Mouse (Mus musculus) midbrain, embryonic 12.5 days (tissue): ENCODE measurements around the gene Sec22a. TPM values are rescaled to one million over a fixed set of nuclear protein-coding genes. Genes with fewer than 3 reads are reported as not detected.
A peak's percentile ranks its signal among the peaks of the same experiment; 100 is the strongest.

Experiments used
- ATAC-seq: fragments of 200-750 bp; cut with Nextera tagmentation; 2 replicates; pipeline ENCODE4 v1.8.0; 2017; ENCODE audit warnings: low read depth, moderate TSS enrichment, moderate library complexity; ENCODE audit not compliant: low FRiP score
- H3K27ac ChIP-seq: fragments of 300-500 bp; sonication (generic); replicated peaks from 2 replicates; pipeline ENCODE4 v1.5.1; 2016; ENCODE audit warnings: mild to moderate bottlenecking
- H3K27me3 ChIP-seq: fragments of 300-500 bp; sonication (generic); 2 replicates; pipeline ENCODE4 v1.6.1; 2016; ENCODE audit warnings: mild to moderate bottlenecking
- H3K36me3 ChIP-seq: fragments of 300-500 bp; sonication (generic); 2 replicates; pipeline ENCODE4 v1.6.1; 2016
- H3K4me1 ChIP-seq: fragments of 300-500 bp; sonication (generic); 2 replicates; pipeline ENCODE4 v1.6.1; 2016
- H3K4me2 ChIP-seq: fragments of 300-500 bp; sonication (generic); replicated peaks from 2 replicates; pipeline ENCODE4 v1.6.1; 2016; ENCODE audit warnings: mild to moderate bottlenecking, moderate library complexity
- H3K4me3 ChIP-seq: fragments of 300-500 bp; sonication (generic); 2 replicates; pipeline ENCODE4 v1.5.1; 2016; ENCODE audit warnings: mild to moderate bottlenecking
- H3K9ac ChIP-seq: fragments of 300-500 bp; sonication (generic); replicated peaks from 2 replicates; pipeline ENCODE4 v1.6.1; 2016; ENCODE audit warnings: mild to moderate bottlenecking, moderate library complexity
- H3K9me3 ChIP-seq: fragments of 300-500 bp; sonication (generic); 2 replicates; pipeline ENCODE4 v1.6.1; 2016; ENCODE audit warnings: mild to moderate bottlenecking
- WGBS: fragments of 180-500 bp; shearing (Covaris S2); methylation state at CpG from one replicate; pipeline ENCODE4 v1.1.7; 2016; 5-methylcytosine and 5-hydroxymethylcytosine counted together
- polyA plus RNA-seq: library from polyadenylated mRNA; unstranded; fragments of >200 nt; fragmentation: Nextera tagmentation; extraction: Ambion mirVana; gene quantifications from 2 replicates; pipeline ENCODE4 v1.2.1, GENCODE M21; 2016

Sec22a gene
- polyA plus RNA-seq, 1 experiment from 2014 or later = 41.6 TPM

GRCm38 (mm10) chr16:35362221-35362620 lies 1.5 kb downstream of the Sec22a start:
- H3K9me3 ChIP-seq = no peaks in the 10 kb centered on the region
- 0 out of 2 replicates have a peak, but pooled peaks cover 4% of the 10 kb centered on the region for H3K36me3 ChIP-seq

DNA sequence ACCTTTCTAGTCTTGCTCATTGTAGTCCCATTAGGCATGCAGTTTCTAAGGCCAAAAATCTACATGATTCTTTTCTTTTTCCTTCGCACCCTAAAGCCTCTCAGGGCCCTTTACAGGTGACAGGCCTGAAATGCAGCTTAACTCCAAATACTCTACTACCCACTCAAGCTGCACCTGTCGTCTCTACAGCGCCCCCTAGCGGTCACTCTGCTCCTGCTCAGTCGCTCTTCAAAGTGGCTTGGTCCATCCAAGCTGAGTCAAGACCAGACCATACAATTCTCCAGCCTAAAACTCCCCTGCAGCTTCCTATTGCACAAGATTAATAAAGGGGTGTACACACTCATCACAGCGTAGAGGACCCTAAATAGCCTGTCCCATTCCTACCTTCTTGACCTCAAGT lies 3.1 kb downstream of the Sec22a start:
- Histone ChIP-seq H3K4me2 (no peak overlapping the region), H3K36me3 (0 out of 2 replicates have a peak, but pooled peaks cover 5% of the 10 kb centered on the region), H3K9ac (no peak overlapping the region), H3K27me3 (no peaks in the 10 kb centered on the region), H3K9me3 (no peaks in the 10 kb centered on the region), H3K27ac (no peak overlapping the region), H3K4me1 (peaks cover 7% of the 10 kb centered on the region), H3K4me3 (no peak overlapping the region)
- no peak for ATAC-seq
- 29% methylated on average over 6 of the region's 6 CpGs for WGBS

More at GRCm38 (mm10) chr16:35362221-35362620, 1.5 kb downstream of the Sec22a start:
- Histone ChIP-seq H3K9ac (no peak overlapping the region), H3K4me2 (no peak overlapping the region), H3K4me3 (no peak overlapping the region), H3K4me1 (peaks cover 7% of the 10 kb centered on the region), H3K27ac (no peak overlapping the region), H3K27me3 (no peaks in the 10 kb centered on the region)
- 87% methylated on average over 2 of the region's 2 CpGs for WGBS
- ATAC-seq = no peak

- H3K4me3 ChIP-seq = no peak overlapping the region
- ATAC-seq = no peak
- no peaks in the 10 kb centered on the region for H3K4me1 ChIP-seq
- no peak overlapping the region for H3K27ac ChIP-seq
- no peak overlapping the region for H3K4me2 ChIP-seq
- WGBS = 90% methylated on average over 1 of the region's 1 CpGs
- no peaks in the 10 kb centered on the region for H3K9me3 ChIP-seq
- 0 out of 2 replicates have a peak, but pooled peaks cover 10% of the 10 kb centered on the region for H3K36me3 ChIP-seq
- H3K27me3 ChIP-seq = no peaks in the 10 kb centered on the region
- no peak overlapping the region for H3K9ac ChIP-seq
These were observed 6.3 kb downstream of the Sec22a start for GRCm38 (mm10) chr16:35357449-35357848.

GRCm38 (mm10) chr16:35330451-35330850 lies 33.3 kb downstream of the Sec22a start:
- ATAC-seq = no peak
- no peaks in the 10 kb centered on the region for H3K27me3 ChIP-seq
- H3K36me3 ChIP-seq = peaks cover 7% of the 10 kb centered on the region
- H3K4me1 ChIP-seq = no peaks in the 10 kb centered on the region; the same call in 1 of the 2 replicates
- no peak overlapping the region for H3K4me3 ChIP-seq
- H3K9me3 ChIP-seq = no peaks in the 10 kb centered on the region
- WGBS = 44% methylated on average over 1 of the region's 1 CpGs
- no peak overlapping the region for H3K27ac ChIP-seq
- no peak overlapping the region for H3K4me2 ChIP-seq
- no peak overlapping the region for H3K9ac ChIP-seq

DNA sequence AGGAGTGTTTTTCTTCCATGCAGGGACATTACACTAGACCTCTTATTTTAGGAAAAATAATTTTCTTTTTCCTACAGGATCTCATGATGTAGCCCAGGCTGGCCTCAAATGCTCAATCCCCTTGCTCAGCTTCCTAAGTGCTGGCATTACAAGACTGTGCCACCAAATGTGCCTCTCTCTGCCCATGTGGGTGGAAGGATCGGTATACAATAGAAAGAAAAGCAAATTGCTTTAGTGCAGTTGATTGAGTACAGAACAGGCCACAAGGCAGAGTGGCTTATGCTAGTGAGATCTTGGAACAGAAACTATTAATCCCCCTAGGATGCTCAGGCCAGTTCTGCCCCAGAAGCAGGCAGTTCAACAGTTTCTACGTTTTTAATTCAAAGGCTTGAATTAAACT lies 43.9 kb downstream of the Sec22a start:
- Histone ChIP-seq H3K4me2 (no peak overlapping the region), H3K4me3 (no peak overlapping the region), H3K27me3 (no peaks in the 10 kb centered on the region), H3K27ac (no peak overlapping the region), H3K36me3 (peaks cover 3% of the 10 kb centered on the region; the same call in 1 of the 2 replicates), H3K9me3 (no peaks in the 10 kb centered on the region), H3K4me1 (no peaks in the 10 kb centered on the region), H3K9ac (no peak overlapping the region)
- ATAC-seq = no peak
- WGBS = 85% methylated on average over 2 of the region's 2 CpGs

DNA sequence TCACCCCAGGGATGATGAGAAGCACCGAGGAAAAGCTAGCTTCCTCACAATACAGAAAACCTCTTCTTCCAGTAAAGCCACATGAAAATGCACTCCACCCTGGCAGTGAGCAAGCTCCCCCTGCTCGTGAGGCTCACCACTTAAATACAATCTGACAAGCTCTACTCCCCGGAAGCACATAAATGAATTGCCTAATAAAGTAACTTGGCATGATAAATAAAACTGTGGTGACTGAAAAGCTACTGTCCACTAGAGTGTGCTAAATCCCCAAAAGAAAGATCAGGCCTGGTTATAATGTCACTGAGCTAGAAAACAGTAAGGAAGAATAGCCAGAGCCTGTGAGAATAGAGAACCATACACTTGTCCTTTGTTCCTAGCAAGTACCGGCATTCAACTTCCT lies 44.4 kb downstream of the Sec22a start:
- Histone ChIP-seq H3K4me1 (no peaks in the 10 kb centered on the region), H3K36me3 (peaks cover 3% of the 10 kb centered on the region; the same call in 1 of the 2 replicates), H3K9me3 (no peaks in the 10 kb centered on the region), H3K27me3 (no peaks in the 10 kb centered on the region), H3K9ac (no peak overlapping the region), H3K4me2 (no peak overlapping the region), H3K4me3 (no peak overlapping the region), H3K27ac (no peak overlapping the region)
- ATAC-seq = no peak
- 45% methylated on average over 4 of the region's 4 CpGs for WGBS

DNA sequence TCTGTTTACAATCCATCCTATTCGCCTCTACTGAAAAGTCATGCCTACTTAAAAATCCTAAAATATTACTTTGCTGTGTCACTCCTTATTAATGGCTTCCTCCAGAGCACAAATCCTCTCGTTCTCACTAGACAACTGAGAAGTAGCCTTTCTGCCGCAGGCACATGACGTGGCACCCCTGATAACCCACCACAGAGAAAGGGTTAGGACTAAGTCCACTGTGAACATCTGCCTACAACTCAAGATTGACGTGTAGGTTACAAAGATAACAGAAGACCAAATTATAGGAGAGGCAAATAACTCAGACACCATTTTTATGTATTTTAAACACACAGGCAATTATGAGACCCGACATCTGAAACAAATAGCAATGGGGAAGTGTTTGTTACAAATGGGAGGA lies 45.3 kb downstream of the Sec22a start:
- Histone ChIP-seq H3K36me3 (peaks cover 10% of the 10 kb centered on the region), H3K4me3 (no peak overlapping the region), H3K9ac (no peak overlapping the region), H3K4me2 (no peak overlapping the region), H3K27ac (no peak overlapping the region), H3K9me3 (no peaks in the 10 kb centered on the region), H3K4me1 (no peaks in the 10 kb centered on the region), H3K27me3 (no peaks in the 10 kb centered on the region)
- 83% methylated on average over 6 of the region's 6 CpGs for WGBS
- no peak for ATAC-seq

DNA sequence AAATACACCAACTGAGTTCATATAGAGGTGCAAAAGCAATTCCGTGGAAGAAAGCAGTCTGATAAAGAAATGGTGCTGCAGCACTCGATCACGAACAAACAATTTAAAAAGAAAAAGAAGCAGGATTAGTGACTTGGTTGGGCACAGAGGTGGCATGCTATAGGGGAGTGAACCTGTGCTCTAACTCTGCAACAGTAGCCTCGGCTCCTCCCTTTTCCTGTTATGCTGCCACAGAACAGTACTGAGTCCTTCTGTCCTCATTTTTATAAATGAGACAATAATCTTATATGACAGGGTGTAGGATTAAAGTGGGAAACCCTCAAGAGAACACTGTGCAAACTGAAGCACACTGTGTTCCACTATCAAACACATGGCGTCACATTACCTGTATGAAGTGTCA lies 46.3 kb downstream of the Sec22a start:
- no peak overlapping the region for H3K9ac ChIP-seq
- H3K4me2 ChIP-seq = no peak overlapping the region
- no peak overlapping the region for H3K27ac ChIP-seq
- H3K27me3 ChIP-seq = no peaks in the 10 kb centered on the region
- H3K9me3 ChIP-seq = no peaks in the 10 kb centered on the region
- H3K4me3 ChIP-seq = no peak overlapping the region
- peaks cover 13% of the 10 kb centered on the region for H3K36me3 ChIP-seq
- WGBS = 84% methylated on average over 5 of the region's 5 CpGs
- no peak for ATAC-seq
- H3K4me1 ChIP-seq = no peaks in the 10 kb centered on the region

- ATAC-seq = no peak
- Histone ChIP-seq H3K9me3 (no peaks in the 10 kb centered on the region), H3K27ac (no peak overlapping the region), H3K4me3 (no peak overlapping the region), H3K9ac (no peak overlapping the region), H3K36me3 (peaks cover 13% of the 10 kb centered on the region), H3K4me1 (peaks cover under 1% of the 10 kb centered on the region; the same call in 1 of the 2 replicates), H3K27me3 (no peaks in the 10 kb centered on the region), H3K4me2 (no peak overlapping the region)
These were observed 46.9 kb downstream of the Sec22a start for GRCm38 (mm10) chr16:35316856-35317264.

GRCm38 (mm10) chr16:35315496-35315895 lies 48.2 kb downstream of the Sec22a start:
- no peak overlapping the region for H3K4me2 ChIP-seq
- 71% methylated on average over 3 of the region's 3 CpGs for WGBS
- H3K4me1 ChIP-seq = peaks cover 7% of the 10 kb centered on the region
- no peak overlapping the region for H3K27ac ChIP-seq
- H3K27me3 ChIP-seq = no peaks in the 10 kb centered on the region
- H3K9me3 ChIP-seq = no peaks in the 10 kb centered on the region
- ATAC-seq = no peak
- H3K9ac ChIP-seq = no peak overlapping the region
- no peak overlapping the region for H3K4me3 ChIP-seq
- peaks cover 13% of the 10 kb centered on the region for H3K36me3 ChIP-seq

GRCm38 (mm10) chr16:35311586-35311985 lies 52.1 kb downstream of the Sec22a start:
- H3K9ac ChIP-seq = no peak overlapping the region
- H3K4me3 ChIP-seq = no peak overlapping the region
- no peaks in the 10 kb centered on the region for H3K27me3 ChIP-seq
- H3K27ac ChIP-seq = no peak overlapping the region
- peaks cover 7% of the 10 kb centered on the region for H3K4me1 ChIP-seq
- H3K9me3 ChIP-seq = no peaks in the 10 kb centered on the region
- 0 out of 2 replicates have a peak, but pooled peaks have one; percentile 16 for ATAC-seq
- no peak overlapping the region for H3K4me2 ChIP-seq
- WGBS = 56% methylated on average over 8 of the region's 8 CpGs
- peaks cover 14% of the 10 kb centered on the region; the same call in 1 of the 2 replicates for H3K36me3 ChIP-seq

DNA sequence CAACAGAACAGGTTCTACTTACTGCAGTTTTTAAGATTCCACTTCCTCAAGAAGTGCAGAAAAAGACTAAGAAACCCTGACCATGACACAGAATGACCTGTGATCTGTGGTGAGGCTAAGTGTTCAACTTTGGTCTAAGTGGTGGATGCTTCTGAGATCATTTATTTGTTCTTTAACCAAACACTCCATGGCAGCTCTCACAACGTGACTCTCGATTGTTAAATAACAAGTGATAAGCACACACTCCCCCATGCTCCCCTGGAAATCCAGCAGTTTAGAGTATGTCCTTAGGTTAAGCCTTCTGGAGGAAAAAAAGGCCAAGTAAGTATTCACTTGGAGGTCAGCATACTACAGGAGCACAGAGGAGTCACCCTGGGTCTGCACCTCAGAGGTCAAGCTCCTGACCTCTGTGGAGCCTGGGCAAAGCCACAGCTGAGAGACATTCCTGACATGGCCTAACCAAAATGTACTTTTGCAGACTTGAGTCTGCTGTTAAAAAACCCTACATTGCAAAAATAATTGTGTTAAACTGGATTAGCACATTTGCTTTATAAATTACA lies 53.1 kb downstream of the Sec22a start:
- Histone ChIP-seq H3K27me3 (no peaks in the 10 kb centered on the region), H3K9me3 (no peaks in the 10 kb centered on the region), H3K36me3 (peaks cover 14% of the 10 kb centered on the region; the same call in 1 of the 2 replicates), H3K27ac (no peak overlapping the region), H3K4me2 (no peak overlapping the region), H3K9ac (no peak overlapping the region), H3K4me3 (no peak overlapping the region), H3K4me1 (peaks cover 7% of the 10 kb centered on the region)
- ATAC-seq = no peak
- 36% methylated on average over 2 of the region's 2 CpGs for WGBS

DNA sequence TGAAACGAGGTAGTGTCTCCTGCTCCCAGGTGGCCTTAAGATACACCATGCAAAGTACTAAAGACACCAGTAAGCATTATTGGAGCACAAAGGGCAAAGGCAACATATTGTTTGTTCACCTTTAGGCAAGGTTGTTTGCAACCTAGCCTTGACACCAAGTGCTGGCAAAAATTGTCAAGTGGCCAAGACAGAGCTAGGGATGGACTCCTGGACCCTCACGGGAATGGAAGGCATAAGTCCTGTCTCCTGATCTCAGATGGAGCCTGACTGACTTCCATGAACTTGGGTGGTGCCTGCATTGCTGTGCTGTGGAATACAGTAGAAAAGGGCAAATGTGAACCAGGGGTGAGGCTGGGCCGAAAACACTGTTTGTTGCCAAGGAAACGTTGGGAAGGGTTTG lies 54.1 kb downstream of the Sec22a start:
- Histone ChIP-seq H3K27ac (no peak overlapping the region), H3K4me3 (no peak overlapping the region), H3K36me3 (peaks cover 14% of the 10 kb centered on the region; the same call in 1 of the 2 replicates), H3K9me3 (no peaks in the 10 kb centered on the region), H3K4me2 (no peak overlapping the region), H3K4me1 (peaks cover 7% of the 10 kb centered on the region), H3K27me3 (no peaks in the 10 kb centered on the region), H3K9ac (no peak overlapping the region)
- no peak for ATAC-seq
- WGBS = 92% methylated on average over 4 of the region's 4 CpGs
